Mouse (Mus musculus) cerebellum, adult 2 months (tissue): ENCODE data around the gene Arhgap33.

Source experiments
- CTCF ChIP-seq: fragments of 200-500 bp; IDR thresholded peaks from 2 replicates; pipeline ENCODE4 v1.5.1; 2011; ENCODE audit warnings: low read depth, mild to moderate bottlenecking, control low read depth, low read length, moderate library complexity, borderline replicate concordance; ENCODE audit not compliant: insufficient read depth
- POLR2A ChIP-seq: fragments of 200-500 bp; IDR thresholded peaks from 2 replicates; pipeline ENCODE4 v1.6.1; 2011; ENCODE audit warnings: low read length, control low read depth, borderline replicate concordance; ENCODE audit not compliant: insufficient read depth

DNA sequence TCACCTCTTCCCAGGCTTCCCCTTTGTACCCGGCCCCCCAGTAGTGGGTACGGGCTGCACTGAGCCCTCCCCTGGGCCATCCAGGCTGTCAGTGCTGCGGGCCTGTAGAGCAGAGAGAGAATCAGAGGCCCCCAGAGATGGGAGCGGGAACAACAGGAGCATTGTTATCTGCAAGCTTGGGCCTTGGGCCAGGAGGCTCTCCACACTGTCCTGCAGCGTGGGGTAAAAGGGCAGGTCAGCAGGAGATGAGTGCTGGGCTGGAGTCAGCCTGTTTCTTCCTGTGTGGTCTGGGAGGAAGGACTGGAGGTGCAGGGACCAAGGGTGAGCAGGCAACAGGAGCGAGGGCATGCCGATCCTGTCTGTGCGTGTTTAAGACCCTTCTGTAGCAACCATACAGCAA is 1.9 kb downstream of the Arhgap33 start:
- TF ChIP-seq CTCF, result no peak
- TF ChIP-seq POLR2A, result no peak
